Mouse (Mus musculus) embryonic fibroblast, embryonic 13.5 days (primary cell): ENCODE data around the gene Itsn1.

Experiments
- CTCF ChIP-seq: IDR thresholded peaks from 2 replicates; pipeline ENCODE4 v1.5.1; 2011; ENCODE audit warnings: mild to moderate bottlenecking, control low read depth, low read length, moderate library complexity, borderline replicate concordance; ENCODE audit not compliant: insufficient read depth
- POLR2A ChIP-seq: IDR thresholded peaks from 2 replicates; pipeline ENCODE4 v1.6.1; 2011; ENCODE audit warnings: low read depth, mild to moderate bottlenecking, control low read depth, low read length, moderate library complexity

- TF ChIP-seq POLR2A: no peak
- TF ChIP-seq CTCF: no peak
Observed at GRCm38 (mm10) chr16:91830260-91830659, 101.2 kb downstream of the Itsn1 start.
